Mouse (Mus musculus): ENCODE results near the gene Zfp422. TPM values are rescaled to one million over a fixed set of nuclear protein-coding genes. Genes with fewer than 3 reads are reported as not detected.

Zfp422 gene
- 153 and 167 TPM in 2 replicates for polyA plus RNA-seq (2012; rRNA removed)

DNA sequence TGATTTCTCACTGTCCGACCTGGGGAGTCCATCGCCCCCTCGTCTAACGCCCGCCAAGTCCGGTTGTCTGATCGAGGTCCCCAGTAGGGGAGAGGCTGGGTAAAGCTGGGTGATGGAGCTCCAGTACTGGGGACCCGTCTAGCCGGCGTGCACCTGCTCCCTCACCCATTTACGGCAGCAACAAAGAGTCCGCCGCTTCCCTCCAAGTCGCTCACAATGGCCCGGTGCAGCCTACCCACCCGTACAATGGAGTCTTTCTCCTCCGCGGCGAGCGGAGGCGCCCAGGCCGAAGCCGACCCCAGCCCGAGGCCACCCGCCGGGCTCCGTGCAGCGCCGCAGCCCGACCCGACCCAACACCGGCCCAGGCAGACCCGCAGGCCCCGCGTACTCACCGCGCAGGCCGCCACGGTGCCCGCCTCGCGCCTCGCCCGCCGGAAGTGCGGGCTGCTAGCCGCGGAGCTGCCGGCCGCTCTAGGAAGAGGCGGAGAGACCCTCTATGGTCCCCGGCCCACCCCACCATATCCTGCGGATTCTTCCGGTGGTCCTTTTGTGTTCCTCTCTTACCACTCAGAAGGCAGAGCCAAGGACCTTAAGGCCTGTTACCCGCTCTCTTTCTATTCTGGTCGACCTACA lies at the start of gene Zfp422:
Zfp422 (minus strand) TSS at position 461 of the 633 bp plus-strand sequence.

GRCm38 (mm10) chr6:116673471-116674282 lies 44.9 kb upstream of the Zfp422 start, which contains the start of gene Rassf4:
Gene Rassf4, minus strand, starts transcription at chr6:116673952.

DNA sequence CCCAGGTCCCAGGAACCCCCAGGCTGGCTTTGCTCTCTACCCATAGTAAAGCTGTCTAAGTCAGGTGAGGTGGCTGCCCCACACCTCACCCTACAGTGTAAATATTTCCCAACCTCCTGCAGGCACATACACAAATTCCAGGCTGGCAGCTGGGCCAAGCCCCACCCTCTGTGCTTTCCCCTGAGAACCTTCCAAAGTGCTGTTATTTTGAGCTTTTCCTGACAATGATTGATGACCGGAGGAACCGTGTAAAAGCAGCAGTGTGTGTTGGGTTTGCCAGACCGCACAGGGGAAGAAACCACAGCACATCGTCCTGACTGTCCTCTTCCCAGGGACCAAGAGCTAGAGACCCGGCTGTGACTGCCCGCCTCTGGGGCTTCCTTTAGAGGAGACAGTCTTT lies 21.6 kb upstream of the Zfp422 start, which contains the start of gene Depp1:
Depp1 (plus strand) TSS at position 204 of the 400 bp plus-strand sequence.

GRCm38 (mm10) chr6:116584095-116584494 lies 44.7 kb downstream of the Zfp422 start, which contains the start of gene Olfr215:
Gene Olfr215, minus strand, starts transcription at chr6:116584195.

Other genes with a start within 250 kb of the Zfp422 start
- 0.59 and 0.62 TPM in 2 replicates for gene Alox5, start 167.8 kb downstream of the Zfp422 start, polyA plus RNA-seq (2012; rRNA removed)
- not detected in 2 replicates for gene Olfr211, start 139.9 kb downstream of the Zfp422 start, polyA plus RNA-seq (2012; rRNA removed)
- not detected in 2 replicates for gene Olfr212, start 122.5 kb downstream of the Zfp422 start, polyA plus RNA-seq (2012; rRNA removed)
- gene Olfr213, start 90.5 kb downstream of the Zfp422 start, polyA plus RNA-seq (2012; rRNA removed): not detected in 2 replicates
- gene Gm5580, start 77.9 kb downstream of the Zfp422 start, polyA plus RNA-seq (2012; rRNA removed): 0.09 and 0.31 TPM in 2 replicates
- gene Olfr214, start 74.8 kb downstream of the Zfp422 start, polyA plus RNA-seq (2012; rRNA removed): not detected in 2 replicates
- gene Olfr215, start 44.8 kb downstream of the Zfp422 start, polyA plus RNA-seq (2012; rRNA removed): not detected in 2 replicates
- gene Depp1, start 21.6 kb upstream of the Zfp422 start, polyA plus RNA-seq (2012; rRNA removed): 2.6 and 6.3 TPM in 2 replicates
- gene Rassf4, start 45.0 kb upstream of the Zfp422 start, polyA plus RNA-seq (2012; rRNA removed): 13.6 and 13.8 TPM in 2 replicates
- 0.01 and 0.04 TPM in 2 replicates for gene Tmem72, start 87.9 kb upstream of the Zfp422 start, polyA plus RNA-seq (2012; rRNA removed)

Measured in central nervous system, embryonic 11.5 days (tissue).